Mouse (Mus musculus): Measurements from ENCODE around the gene Nkx2-5.

DNA sequence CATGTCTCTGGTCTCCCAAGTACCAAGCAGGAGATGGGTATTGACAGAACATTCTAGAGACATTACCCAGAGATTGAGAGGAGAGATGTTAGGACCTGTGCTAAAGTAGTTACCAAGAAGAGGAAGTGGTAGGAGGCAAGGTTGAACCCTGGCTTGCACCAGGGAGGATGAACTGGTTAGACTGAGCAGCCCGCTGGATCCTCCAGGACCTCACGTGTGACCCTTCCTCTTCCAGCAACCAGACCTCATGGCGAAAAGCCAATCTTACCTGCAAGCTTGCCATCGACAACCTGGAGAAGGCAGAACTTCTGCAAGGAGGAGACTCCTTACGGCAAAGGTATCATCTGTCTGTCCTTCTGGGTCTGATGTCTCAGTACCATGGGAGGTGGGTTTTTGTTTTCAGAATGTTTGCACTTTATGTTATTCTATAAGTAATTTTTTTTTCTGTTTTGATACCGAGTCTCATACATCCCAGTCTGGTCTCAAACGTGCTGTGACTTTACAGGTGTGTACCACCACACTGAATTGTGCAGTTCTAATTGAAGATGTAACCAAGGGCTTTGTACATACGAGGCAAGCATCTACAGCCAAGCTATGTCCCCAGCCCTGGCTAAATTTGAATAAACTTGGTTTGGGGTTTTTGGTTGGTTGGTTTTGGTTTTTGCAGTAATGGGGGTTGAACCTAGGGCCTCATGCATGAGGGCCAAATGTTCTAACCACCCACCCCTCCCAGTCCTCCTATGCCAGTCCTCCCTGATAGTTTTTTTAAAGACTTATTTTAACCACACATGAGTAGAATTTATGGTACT is 55.1 kb downstream of the Nkx2-5 start:
- TF ChIP-seq POLR2A (IDR thresholded peaks at IDR 0.05; ENCODE audit: insufficient read depth, low read depth, low read length) (no peak), EP300 (IDR thresholded peaks at IDR 0.05; ENCODE audit: insufficient read depth, low read depth, low read length) (no peak), CTCF (IDR thresholded peaks at IDR 0.05) (no peak)
